Mouse (Mus musculus) regulatory T cell (primary cell): ENCODE results near the gene Suds3.

Source experiments
- in situ Hi-C: fragments of 300-600 bp; cut with MboI, MseI; formaldehyde crosslinking; loops from one replicate; pipeline ENCODE4 v1.15.1; 2025; ENCODE audit warnings: high pct_unique_total_duplicates

The Suds3 gene

GRCm38 (mm10) chr5:117135869-117136268 is 20.0 kb upstream of the Suds3 start:
- in situ Hi-C loops: no loop called here

GRCm38 (mm10) chr5:117134889-117135456 is 19.1 kb upstream of the Suds3 start:
- in situ Hi-C loops: no loop called here

DNA sequence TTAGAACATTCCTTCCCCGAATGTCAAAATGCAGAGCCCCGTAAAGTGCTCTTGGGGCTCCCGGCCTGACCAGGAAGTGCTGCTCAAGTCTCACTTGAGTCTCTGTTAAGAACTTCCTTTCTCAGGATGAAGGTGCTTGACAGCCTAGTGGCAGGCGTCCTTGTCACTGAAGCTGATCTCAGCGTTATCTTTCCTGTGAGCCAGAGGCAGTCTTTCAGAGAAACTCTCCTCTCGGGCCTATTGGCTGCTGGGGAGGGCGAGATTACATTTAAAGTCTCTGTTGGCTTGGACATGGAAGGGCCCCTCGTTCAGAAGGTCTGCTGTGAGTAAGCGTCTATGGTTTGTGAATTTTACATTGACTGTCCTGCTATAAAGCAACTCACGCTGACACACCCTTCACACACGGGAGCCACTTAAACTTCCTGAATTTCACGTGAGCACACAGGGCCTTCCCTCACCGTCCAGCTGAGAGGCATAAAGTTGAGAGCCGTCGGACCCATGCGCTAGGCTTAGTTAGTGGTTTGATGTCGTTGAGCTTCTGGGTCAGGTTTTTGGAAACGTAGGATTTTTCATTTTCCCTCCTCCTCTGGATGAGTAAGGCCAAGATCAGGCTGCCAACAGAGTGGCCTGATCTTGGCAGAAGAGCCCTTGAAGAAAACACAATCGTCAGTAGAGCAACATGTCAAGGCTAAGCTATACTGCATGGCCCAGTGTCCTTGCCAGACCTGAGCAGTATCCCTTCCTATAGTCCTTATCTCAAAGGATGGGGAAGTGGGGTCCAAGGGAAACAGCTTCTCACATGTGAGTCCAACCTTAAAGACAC is 18.4 kb upstream of the Suds3 start:
- in situ Hi-C loops: no loop called here

DNA sequence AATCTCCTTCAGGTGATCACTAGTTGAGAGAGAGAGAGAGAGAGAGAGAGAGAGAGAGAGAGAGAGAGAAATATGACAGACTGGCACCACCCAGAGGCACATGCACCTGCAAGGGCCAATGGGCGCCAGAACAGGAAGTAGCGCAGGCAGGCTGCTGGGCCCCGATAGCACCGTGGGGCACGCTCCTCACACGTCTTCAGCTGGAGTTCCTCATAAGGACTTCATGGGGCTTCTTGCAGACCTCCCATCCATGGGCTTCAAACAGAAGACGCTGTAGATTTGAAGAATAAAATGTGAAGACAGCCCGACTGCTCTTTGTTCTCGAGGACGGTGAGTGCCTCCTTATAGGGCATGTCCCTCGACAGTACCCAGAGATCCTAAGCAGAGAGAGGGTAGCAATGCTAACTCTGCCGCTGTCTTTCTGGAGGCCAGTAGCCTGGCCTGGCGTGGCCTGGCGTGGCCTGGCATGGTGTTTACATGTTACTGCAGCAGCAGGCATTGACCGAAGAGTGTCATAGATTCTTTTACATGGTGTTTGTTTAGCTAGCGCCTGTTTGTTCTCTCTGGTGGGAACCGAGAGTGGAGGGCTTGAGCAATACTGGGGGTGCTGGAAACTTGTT is 17.6 kb upstream of the Suds3 start:
- in situ Hi-C loops: no loop called here

DNA sequence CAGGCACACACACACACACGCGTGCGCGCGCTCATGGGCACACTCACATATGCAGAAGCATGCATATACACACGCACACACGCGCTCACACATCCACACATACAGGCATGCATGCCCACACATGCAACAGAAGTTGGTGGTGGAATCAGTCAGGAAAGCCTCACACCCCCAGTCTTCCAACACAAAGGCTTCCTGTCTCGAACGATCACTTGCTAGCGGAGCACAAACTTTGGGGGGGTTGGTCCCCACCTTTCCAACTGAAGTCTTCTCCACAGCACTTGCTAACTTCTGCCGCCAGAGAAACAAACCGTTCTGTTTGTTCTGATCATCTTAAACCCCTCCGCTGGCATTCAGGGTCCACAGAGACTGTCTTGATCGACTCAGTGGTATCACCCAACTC is 14.8 kb upstream of the Suds3 start:
- in situ Hi-C loops: no loop called here

DNA sequence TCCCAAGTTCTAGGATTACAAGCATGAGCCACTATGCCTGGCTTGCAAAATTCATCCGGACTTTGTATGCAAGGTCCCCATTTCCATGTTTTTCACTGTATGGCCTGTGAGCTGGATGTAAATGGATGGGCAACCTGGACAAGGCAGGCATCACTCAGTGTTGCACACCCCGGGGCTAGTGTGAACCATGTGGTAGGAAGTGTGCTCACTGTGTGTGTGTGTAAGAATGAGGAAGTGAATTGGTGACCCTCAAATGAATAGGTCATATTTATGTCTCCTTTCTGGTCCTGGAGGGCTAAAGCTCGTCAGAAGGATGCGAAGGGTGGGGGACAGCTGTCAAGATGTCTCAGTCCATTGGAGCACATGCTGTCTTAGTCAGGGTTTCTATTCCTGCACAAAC is 11.1 kb upstream of the Suds3 start:
- in situ Hi-C loops: no loop called here

GRCm38 (mm10) chr5:117125482-117126346 is 9.8 kb upstream of the Suds3 start:
- in situ Hi-C loops: no loop called here

DNA sequence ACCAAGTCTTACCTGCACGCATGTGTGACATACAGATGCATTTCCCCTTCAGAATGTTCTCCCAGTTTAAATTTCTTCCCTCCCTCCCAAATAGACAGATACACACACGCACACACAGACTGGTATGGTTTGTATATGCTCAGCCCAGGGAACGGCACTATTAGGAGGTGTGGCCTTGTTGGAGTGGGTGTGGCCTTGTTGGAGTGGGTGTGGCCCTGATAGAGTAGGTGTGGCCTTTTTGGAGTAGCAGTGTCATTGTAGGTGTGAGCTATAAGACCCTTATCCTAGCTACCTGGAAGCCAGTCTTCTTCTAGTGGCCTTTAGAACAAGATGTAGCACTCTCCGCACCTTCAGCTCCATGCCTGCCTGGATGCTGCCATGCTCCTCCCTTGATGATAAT is 7.9 kb upstream of the Suds3 start:
- in situ Hi-C loops: no loop called here

DNA sequence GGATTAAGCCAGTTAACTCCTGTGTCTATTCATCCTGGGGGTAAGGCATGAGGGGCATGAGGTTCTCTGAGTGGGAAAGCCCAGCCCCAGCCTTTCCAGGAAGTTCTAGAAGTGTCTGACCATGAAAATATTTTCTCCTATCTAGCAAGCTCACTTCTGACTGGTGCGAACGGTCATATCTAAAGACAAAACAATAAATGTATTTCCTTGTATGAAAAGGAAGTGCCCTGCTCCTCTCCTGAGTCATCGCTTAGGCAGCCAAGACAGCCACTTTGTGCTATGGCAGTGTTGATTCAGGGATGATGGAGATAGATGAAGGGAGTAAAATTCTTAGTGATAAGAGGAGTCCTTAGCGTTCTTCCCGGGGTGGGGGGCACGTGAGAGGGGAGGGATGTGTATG is 7.2 kb upstream of the Suds3 start:
- in situ Hi-C loops: no loop called here

DNA sequence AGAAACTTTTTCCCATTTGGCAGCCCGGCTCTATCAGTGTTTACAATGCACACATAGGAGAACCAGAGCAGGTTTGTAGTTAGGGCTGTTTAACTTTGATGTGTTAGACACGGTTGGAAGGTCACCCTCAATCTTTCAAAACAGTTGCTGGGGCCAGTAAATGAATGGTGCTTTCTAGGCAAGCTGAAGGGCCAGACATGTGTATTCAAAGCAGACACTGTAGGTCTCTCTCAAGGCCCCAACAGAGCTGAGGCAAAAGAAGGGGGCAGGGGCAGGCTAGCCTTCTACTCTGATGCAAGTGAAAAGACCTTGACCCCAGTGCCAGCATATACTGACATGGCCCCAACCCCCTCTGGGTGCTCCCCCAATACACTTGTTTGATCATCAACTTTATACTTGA is 5.7 kb upstream of the Suds3 start:
- in situ Hi-C loops: no loop called here

- in situ Hi-C loops: no loop called here
These were observed 4.9 kb upstream of the Suds3 start for GRCm38 (mm10) chr5:117120489-117121466.

- in situ Hi-C loops: no loop called here
These were observed 4.0 kb upstream of the Suds3 start, which contains the start of gene Taok3 for GRCm38 (mm10) chr5:117119777-117120488. Taok3 (plus strand) TSS chr5:117120129.

DNA sequence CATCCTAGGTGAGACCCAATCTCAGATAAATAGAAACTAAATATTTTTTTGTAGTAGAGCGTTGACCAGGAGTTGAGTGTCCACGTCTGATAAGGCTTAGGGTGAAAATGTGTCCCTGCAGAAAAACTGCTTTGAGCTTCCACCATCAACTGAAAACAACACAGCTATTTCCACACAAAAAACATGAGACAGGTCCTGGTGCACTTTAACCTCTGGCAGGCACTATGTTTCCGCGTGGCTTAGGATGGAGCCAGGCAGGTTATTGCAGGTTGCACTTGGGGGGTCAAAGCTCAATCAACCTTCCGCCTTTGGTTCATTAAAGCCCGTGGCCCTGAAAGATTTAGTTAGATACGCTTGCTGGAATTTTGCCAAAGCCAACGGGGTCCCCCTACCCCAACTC is 2.9 kb upstream of the Suds3 start:
- in situ Hi-C loops: no loop called here

GRCm38 (mm10) chr5:117118220-117118619 is 2.3 kb upstream of the Suds3 start:
- in situ Hi-C loops: no loop called here

GRCm38 (mm10) chr5:117117716-117118115 is 1.8 kb upstream of the Suds3 start:
- in situ Hi-C loops: no loop called here

- in situ Hi-C loops: no loop called here
These were observed 1.3 kb upstream of the Suds3 start for GRCm38 (mm10) chr5:117117241-117117640.

GRCm38 (mm10) chr5:117116660-117117059 is 747 bp upstream of the Suds3 start:
- in situ Hi-C loops: no loop called here

GRCm38 (mm10) chr5:117115193-117115767 is 633 bp downstream of the Suds3 start:
- in situ Hi-C loops: no loop called here

DNA sequence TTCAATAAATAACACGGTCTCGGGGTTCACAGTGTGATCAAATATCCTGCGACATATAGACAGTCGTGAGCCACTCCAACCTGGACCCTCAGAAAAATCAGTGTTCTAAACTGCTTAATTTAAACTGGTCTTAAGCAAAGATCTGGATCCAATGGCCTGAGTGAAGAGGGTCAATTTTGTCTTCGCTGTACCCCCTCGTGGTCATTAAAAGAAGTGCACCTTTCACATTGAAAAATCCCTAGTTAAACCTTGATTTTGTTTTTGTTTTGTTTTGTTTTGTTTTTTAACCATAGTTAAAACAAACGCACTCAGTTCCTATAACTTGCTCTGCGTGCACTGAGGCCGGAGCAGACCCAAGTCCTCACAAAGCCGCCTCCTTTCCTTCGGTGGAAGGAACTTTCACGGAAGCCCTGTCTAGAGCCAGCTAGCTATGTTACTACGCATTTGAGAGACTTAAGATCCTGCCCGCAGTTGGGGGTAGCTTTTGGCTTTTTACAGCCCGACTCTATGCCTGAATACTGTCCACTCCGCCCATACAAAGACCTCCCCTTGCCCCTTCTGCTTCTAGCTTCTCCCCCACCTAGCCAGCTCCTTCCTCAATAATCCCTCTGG is 1.2 kb downstream of the Suds3 start:
- in situ Hi-C loops: loop anchor here (5.0 kb wide), 1 partner anchor 173 kb away; the partner anchor contains the start of gene Pebp1
